Mouse (Mus musculus) adrenal gland, adult 8-10 months (tissue): ENCODE results near the gene Mark3. TPM values are rescaled to one million over a fixed set of nuclear protein-coding genes. Genes with fewer than 3 reads are reported as not detected.
"Not testable (repeated sequence)": the region's sequence is repeated elsewhere in the genome, so short reads cannot be mapped to it uniquely, and the experiment has no call there.

Experiments used
- DNase-seq: peaks from one replicate; pipeline ENCODE4 v3.0.0; 2022
- total RNA-seq, 4 experiments: library from RNA; stranded (reverse); gene quantifications; 2 replicates each; pipeline ENCODE4 v1.2.4; 2022

Mark3 gene
- 100 to 1,000 TPM in 1 of 4 experiments, 10 to 100 TPM in 3; 78.4 to 115 (median 93.2) TPM for total RNA-seq

DNA sequence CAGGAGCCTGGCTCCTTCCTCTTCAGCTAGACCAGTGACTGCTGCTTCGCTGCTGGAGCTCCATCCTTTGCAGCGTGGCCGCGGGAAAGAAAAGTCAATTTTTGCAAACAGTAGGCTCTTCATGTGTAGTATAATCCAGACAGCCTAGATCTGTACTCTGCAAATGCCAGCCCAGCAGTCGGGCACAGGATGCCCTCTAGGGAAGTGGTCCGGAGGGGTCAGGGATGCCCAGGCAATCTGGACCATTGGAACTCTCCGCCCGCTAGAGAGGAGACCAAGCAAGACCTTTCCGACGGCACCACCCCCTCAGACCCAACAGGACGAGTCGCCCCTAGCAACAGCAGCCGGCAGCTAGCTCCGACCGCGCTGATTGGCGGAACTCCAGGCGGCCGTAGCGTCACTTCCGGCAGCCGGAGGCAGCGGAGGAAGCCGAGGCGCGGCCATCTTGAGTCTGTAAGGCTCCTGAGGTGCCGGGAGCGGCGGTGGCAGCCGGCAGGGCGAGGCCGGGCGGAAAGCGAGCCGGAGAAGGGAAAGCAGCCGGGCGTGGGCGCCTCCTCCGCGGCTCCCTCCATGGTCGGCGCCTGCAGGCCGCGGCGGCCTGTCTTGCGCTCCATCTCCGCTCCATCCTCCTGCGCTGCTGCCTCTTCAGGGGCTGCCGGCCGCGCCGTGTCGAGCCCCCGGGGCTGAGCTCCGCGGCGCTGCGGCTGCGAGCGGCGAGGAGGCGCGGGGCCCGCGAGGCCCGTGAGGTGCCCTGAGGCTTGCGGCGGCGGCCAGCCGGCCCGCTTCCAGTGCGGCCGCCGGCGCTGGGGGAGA lies at the start of gene Mark3:
TSS of gene Mark3 (plus strand) at position 450 of the 813 bp plus-strand sequence.
- peak; percentile 96 for DNase-seq

DNA sequence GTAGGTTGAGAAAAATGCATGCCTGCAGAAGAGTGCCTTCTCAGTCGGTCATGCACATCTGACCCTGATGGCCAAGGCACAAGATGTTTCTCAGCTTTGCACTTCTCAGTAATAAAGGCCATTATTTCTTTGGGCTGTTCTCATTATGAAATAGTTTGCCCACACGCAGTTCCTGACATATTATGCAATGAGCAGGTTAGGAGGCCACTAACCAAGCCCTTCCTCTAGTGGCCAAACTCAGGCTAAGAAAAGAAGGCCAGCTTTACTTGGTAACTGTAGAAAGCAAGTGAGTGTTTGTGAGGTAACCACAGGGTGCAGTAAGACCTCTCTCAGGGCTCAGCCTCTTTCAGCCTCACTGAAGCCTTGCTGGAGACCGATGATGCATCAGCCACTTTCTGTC lies 49.4 kb upstream of the Mark3 start:
- DNase-seq = no peak

DNA sequence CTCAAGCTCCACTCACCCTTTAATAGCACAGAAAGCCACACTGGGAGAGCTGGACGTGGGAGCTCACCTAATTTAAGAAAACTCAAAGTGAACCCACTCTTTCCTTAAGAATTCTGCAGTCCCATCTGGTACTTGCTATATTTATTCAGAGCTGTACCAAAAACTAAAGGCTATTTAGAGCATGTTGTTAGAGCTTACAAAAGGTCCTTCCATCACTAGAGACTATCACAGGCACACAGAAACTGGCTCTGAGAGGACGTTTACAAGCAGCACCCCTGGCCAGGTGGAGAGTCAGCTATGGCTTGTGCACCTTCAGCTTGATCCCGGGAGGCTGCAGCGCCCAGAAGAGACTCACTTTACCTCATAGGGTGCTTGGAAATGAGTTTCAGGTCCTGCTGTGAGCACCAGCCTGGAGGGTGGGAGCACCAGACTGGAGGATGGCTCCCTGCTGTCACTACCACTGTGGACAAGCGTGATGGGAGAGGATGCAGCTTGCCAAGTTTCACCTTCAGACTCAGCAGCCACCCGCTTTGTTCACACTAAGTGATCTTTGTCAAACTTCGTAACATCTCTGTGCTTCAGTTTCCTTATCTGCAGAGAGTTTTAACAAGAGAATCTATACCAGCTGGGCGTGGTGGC lies 46.6 kb upstream of the Mark3 start:
- no peak for DNase-seq

DNA sequence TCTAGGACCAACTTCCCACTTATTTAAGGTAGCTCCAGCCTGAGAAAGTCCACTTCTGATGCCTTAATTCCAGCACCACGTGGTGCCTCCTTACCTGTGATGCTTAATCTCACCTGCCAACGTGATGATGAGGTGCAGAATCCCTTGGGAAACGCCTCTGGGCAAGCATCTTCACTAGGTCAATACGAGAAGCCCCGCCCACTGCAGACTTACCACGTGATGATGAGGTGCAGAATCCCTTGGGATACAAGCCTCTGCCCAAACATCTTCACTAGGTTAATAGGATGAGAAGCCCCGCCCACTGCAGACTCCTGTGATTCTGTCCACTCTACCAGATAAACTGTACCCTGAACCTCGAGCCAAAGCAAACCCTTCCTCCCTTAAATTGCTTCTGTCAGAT lies 45.1 kb upstream of the Mark3 start:
- no peak for DNase-seq

DNA sequence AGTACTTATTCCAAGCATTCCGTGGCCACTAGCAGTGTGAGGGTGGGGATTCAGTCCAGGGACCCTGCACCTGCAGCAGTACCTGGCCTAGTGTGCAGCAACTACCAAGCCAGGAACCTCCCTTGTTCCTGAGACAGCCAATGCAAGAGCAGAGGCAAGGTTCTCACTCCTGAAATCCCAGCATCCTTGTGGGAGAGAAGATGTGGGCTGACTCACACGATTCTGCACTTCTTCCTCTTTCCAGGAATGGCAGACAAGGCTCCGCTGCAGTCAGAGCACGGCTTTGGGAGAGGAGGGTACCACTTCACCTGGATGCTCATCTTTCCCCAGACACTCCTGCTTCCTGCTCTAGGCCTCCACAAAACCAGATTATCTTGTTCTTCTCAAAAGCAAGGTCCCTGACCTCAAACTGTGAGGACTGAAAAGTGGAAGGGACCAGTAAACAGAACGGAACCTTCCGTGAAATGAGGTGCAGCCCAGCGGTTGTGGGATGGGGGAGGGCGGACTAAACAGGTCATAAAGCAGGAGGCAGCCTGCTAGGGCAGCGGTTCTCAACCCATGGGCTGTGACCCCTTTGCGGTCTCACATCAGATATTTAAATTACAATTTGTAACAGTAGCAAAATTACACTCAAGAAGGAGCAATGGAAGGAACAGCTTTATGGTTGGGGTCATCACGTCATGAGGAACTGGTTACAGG lies 41.1 kb upstream of the Mark3 start:
- no peak for DNase-seq

DNA sequence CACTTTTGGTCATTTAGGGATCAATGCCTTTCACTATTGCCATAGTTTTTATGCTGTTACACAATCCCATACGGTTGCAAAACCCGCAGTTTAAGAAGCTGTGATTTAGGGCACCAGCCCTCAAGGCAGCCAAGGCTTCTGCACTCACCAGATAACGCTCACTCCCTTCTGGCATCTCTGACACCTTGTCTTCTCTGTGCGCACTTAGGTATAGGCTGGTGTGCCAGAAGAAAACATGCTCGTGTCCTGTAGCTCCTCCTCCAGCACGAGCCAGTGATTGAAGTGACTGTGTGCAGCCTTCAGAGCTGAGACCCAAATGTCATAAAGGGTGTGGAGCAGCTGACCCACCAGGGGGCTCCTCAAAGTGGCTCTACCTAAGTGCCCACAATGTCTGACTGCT lies 39.0 kb upstream of the Mark3 start:
- DNase-seq = no peak

DNA sequence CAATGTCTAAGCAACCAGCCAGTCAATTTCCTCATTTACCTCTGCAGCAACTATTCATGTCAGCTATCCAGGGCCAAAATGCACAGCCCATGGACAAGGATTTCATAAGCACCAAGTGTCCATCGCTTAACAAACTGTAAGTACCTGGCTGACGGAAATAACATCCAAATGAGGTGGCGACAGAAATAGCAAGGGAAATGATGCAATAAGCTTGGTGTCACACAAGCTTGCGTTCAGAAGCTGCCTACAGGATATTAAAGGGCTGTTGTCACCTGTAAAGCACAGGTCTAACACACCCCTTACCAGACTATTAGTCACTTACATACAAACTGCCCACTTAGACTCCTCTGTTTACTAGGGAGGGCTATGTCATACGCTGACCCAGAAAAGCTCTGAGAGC lies 38.6 kb upstream of the Mark3 start:
- DNase-seq = no peak

DNA sequence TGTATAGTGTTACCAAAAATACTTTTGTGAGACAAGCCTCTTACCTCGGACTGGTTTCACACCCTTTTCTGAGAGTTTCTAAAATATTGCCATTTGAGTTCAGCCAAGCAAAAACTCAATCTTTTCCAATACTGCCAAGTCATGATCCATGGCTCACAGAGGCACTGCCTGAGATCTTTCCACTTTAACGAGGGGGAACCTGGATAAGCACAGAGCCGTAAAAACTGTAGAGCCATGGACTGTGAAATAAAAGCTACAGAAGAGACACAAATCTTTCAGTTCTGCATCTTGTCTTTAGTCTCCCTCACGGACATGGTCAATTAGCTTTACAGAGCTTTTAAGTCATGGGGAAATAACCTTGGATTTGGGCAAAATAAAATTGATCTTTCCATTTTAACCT lies 37.6 kb upstream of the Mark3 start:
- no peak for DNase-seq

DNA sequence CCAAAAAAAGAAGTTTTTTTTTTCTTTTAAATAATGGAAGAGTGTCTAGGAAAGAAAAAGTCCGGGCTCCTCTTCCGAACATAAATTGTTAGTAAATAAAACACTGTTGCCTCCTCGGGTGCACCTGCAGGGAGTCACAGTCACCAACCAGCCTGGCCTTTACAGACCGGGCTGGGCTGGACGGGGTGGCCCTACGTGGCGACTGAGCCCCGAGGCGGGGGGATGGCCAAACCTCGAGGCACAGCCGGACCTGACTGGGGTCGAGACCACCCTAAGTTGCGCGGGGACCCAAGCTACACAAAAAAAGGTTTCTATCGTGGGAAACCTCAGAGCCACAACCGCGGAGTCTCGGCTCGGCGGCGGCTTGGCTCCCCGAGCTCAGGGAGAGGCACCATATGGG lies 37.0 kb upstream of the Mark3 start:
- DNase-seq = no peak

DNA sequence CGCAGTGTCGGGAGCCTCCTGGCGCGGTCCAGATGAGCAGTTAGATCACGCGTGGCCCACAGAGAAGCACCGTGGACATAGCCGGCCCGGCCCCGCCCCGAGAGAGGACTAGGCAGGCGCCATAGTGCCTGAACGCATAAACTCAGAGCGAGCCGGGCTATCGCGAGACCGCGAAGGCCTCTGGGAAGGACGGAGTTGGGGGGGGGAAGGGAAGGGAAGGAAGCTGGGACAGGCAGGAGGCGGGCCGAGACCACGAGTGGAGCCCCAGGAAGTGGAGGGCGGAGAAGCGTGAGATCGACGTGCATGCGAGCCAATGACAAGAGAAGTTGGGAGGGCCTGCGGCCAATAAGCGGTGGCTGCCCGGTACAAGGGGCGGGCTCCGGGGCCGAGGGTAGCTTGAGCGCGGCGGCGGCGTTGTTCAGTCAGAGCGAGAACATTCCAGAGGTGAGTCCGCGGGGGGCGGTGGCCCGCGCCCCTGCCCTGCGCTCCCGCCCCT lies 36.5 kb upstream of the Mark3 start, which contains the start of gene Eif5:
TSS of gene Eif5 (plus strand) at position 221 of the 496 bp plus-strand sequence.
- peak; percentile 99 for DNase-seq

DNA sequence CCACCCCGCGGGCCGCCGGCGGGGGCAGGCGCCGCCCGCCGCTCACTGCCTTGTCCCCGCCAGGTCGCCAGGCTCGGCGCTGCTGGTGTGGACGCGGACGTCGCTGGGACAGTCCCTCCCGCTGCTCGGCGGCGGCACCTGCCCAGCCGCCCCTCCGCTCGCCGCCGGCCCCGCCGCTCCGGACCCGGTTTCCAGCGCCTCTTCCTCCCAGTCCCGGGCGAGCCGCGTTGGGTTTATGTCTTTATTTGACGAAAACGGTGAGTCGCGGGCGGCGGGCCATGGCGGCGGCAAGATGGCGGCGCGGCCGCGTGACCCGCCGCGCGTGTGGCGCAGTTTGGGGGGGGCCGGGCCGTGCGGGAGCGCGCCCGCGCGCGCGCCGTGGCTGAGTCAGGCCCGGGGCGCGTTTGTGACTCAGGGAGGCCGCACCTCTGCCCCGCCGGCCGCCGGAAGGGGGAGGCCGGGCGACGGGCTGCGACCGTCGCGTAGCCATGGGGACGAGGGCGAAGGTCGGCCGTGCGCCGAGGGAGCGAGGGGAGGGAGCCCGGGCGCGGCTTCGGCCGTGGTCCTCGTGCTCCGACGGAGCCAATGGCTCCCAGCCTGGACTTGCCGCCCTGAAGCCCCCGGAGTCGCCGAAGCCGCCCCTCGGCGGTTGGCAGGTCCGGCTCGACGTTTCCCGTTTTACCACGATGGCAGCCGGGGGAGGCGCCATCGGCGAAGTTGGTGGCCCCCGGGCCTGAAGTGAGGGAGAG lies 35.9 kb upstream of the Mark3 start:
- peak; percentile 84 for DNase-seq

DNA sequence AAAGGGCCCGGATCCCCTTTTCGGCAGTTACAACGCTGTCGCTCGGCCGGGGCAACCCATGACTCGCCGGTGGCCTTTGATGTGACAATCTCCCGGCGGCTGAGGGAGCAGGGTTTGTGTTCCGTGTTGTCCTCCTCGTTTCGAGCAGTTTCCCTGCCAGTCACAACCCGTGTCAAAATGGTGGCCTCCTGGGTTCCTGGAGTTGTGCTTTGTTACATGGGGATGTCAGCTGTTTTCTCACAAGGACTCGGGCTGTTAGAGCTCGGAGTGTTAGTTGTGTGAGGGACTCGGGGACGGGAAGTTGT lies 35.3 kb upstream of the Mark3 start:
- no peak for DNase-seq

DNA sequence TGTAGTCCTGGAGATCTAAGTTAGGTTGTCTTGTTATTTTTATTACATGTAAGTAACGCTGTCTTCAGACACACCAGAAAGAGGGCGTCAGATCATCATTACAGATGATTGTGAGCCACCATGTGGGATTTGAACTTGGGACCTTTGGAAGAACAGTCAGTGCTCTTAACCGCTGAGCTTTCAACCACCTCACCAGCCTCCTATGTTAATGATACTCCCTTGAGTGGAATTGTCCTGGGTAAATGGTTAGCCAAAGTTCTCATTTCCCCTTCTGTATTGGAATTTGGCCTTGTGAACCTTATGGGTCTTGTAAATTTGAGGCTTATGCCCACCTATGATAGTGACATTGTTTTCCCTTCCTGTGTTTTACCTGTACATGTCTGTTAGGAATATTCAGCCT lies 27.3 kb upstream of the Mark3 start:
- no peak for DNase-seq

DNA sequence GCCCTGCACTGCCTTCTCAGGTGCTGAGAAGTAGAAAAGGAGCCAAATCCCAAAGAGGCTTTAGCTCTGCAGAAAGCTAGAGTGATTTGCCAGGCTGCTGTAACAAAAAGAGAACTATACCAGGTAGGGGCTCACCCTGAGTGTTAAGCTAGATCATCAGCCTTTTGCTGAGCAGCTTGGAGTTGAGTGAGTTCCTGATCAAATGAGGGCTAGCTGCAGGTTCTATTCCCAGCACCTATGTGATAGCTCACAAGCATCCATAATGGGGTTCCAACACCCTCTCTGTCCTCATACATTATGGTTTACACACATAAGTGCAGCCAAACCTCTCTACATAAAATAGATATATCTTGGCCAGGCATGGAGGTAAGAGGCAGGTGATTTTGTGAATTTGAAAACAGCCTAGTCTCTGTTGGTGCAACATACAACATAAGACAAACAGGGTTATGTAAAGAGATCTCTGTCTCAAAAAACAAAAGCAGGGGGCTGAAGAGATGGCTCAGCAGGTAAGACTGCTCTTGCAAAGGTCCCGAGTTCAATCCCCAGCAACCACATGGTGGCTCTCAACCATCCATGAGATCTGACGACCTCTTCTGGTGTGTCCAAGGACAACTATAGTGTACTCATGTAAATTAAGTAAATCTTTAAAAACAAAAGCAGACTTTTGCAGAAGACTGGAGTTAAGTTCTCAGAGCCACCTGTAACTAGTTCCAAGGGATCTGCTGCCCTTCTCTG lies 25.6 kb upstream of the Mark3 start:
- no peak for DNase-seq

DNA sequence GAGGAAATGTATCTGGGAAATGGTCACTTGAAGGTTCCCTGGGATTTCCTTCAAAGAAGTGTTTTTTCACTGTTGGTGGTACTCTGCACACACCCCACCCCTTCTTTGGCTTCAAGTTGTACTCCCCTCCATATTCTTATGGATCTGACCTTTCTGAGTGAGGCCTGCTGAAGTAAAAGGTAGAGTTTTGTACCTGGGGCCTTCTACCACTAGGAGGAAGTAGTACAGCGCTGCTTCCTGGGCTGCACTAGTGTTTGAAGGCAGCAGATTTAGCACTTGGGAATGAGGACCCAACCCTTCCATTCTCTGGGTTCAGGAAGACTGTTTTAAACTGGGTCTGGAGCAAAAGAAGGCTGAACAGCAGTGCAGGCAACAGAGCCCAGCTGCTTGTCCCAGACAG lies 23.6 kb upstream of the Mark3 start:
- DNase-seq = no peak

DNA sequence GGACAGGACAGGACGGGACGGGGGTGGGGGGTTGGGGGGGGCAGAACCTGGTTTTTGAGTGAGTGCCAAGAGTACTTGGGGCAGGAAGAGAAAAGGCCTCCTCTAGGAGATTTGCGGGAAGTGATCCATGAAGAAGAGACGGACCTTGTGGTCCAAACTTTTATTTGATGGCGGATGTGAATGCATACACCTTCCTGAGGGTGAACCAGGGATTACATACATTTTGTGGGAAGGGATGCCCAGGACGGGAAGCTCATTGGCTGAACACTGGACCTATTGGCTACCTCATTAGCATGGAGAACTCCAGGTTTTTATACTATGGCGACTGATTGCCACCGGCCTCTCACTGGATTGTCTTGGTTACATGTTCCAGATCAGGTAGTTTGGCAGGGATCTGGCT lies 22.0 kb upstream of the Mark3 start:
- DNase-seq = no peak

DNA sequence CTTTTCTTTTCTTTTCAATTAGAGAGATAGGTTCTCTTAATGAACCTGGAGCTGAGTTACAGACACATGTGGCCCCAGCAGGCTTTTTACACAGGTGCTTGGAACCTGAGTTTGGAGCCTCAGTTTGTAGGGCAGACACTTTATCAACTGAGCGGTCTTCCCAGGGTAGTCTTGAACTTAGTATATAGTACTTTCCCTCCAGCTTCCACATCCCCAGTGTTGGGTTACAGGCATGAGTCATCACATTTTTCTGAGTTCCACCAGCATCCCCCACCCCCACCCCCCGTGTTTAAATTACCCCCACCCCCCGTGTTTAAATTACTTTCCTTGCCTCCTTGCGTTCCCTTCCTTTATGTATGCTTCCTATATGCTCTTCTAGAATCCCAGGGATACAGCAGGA lies 19.0 kb upstream of the Mark3 start:
- no peak for DNase-seq

DNA sequence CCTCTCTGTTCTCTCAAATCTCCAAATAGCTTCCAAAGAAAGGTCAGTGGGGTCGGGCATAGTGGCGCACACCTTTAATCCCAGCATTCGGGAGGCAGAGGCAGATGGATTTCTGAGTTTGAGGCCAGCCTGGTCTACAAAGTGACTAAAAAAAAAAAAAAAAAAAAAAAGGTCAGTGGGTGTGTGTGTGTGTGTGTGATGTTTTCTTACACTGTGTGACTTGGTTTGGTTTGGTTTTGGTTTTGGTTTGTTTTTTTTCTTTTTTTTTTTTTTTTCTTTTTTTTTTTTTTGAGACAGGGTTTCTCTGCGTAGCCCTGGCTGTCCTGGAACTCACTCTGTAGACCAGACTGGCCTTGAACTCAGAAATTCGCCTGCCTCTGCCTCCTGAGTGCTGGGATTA lies 18.4 kb upstream of the Mark3 start:
- not testable (repeated sequence) for DNase-seq

DNA sequence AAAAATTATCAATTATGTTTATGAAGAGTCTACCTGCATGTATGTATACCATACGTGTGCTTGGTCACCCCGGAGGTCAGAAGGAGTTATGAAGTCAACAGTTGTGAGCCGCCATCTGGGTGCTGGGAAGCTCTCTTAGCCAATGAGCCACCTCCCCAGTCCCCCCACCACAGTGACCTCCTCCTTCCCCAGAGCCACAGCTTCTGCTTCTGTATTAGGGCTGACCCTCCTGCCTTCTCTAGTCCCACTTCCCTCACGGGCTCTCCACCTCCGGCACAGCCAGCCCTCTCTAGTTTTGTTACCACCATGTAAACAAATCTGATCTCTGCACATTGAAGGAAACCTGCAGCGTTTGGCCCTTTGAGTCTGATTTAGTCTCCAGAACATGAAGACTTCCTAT lies 16.8 kb upstream of the Mark3 start:
- DNase-seq = no peak

DNA sequence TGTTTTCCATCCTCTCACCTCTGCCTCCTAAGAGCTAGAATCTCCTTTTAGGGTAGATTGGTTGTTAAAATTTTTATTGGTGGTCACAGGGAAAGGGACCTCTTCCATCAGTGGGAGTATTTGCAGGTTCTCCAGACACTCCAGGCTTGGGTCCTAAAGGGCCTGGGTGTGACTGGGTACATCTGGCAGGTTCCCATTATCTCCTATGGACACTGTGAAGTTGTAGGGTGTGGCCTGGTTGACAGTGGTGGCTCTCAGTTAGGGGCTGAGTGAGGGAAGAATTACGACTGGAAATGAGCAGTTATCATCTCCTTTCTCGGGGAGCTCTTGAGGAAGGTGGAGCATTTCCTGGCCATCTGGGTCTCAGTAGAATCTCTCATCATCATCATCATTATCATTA lies 15.7 kb upstream of the Mark3 start:
- no peak for DNase-seq

DNA sequence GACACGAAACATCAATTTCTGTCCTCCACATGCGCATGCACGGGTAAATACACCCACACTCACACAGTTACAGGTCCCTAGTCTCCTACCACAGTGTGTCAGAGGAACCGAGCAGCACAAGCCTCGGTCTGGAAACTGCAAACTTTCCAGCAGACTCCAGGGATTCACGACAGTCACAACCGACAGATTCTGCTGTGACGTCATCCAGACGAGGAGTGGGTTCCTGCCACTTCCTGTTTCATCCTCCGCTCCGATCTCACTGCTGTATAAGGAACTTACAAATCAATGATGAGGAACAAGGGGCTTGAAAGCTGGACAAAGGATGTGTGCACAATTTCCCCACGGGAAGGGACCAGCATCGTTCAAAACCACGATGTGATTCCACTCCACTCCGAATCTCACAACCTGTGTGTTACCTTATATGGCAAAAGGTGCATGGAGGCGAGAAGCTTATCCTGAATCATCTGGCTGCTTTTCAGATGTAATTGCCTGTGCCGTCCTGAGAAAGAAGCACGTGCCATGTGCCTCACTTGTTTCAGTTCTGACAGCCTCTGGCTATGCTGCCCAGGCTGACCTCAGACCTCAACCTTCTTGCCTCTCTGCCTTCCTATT lies 14.6 kb upstream of the Mark3 start:
- no peak for DNase-seq

DNA sequence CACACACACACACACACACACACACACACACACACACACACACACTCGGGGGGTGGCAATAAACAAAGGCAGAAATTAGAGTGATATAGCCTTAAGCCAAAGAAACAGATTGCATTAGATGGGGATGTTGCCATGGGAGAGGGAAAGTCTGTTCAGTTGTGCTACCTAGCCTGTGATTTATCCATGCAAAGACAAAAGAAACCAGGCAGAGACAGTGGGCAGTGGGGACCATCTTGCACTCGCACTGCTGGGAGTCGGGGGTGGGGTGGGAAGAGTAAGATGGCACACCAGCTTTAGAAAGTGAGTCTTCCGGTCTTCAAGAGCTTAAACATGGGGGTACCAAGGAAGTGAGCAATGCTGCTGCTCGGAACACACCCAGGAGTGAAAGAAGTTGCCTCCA lies 14.0 kb upstream of the Mark3 start:
- DNase-seq = no peak
